Mouse (Mus musculus) kidney, postnatal 0 days (tissue): ENCODE results near the gene Pitpnm2. TPM values are rescaled to one million over a fixed set of nuclear protein-coding genes. Genes with fewer than 3 reads are reported as not detected.

Experiments
- ATAC-seq: fragments of 200-750 bp; cut with Nextera tagmentation; replicated peaks from 2 replicates; pipeline ENCODE4 v1.8.0; 2017; ENCODE audit warnings: low read depth, moderate number of reproducible peaks, moderate TSS enrichment, moderate library complexity; ENCODE audit not compliant: low FRiP score
- DNase-seq: peaks from one replicate; pipeline ENCODE4 v3.0.0-alpha.2; 2016; ENCODE audit warnings: low spot score
- H3K27ac ChIP-seq: fragments of 300-500 bp; sonication (generic); 2 replicates; pipeline ENCODE4 v1.5.1; 2014; ENCODE audit warnings: mild to moderate bottlenecking
- H3K27me3 ChIP-seq: fragments of 300-500 bp; sonication (generic); 2 replicates; pipeline ENCODE4 v1.6.1; 2014; ENCODE audit warnings: low read length, mixed read lengths; ENCODE audit not compliant: insufficient read depth
- H3K36me3 ChIP-seq: fragments of 300-500 bp; sonication (generic); 2 replicates; pipeline ENCODE4 v1.6.1; 2014; ENCODE audit warnings: low read length, mixed read lengths; ENCODE audit not compliant: insufficient read depth
- H3K4me1 ChIP-seq: fragments of 300-500 bp; sonication (generic); replicated peaks from 2 replicates; pipeline ENCODE4 v1.6.1; 2014; ENCODE audit warnings: antibody characterized with exemption, low read length, mixed read lengths; ENCODE audit not compliant: insufficient read depth
- H3K4me2 ChIP-seq: fragments of 300-500 bp; sonication (generic); 2 replicates; pipeline ENCODE4 v1.6.1; 2014; ENCODE audit warnings: mild to moderate bottlenecking, low read length, moderate library complexity, mixed read lengths
- H3K4me3 ChIP-seq: fragments of 300-500 bp; sonication (generic); replicated peaks from 2 replicates; pipeline ENCODE4 v1.5.1; 2014; ENCODE audit warnings: low read depth, low read length
- H3K9ac ChIP-seq: fragments of 300-500 bp; sonication (generic); 2 replicates; pipeline ENCODE4 v1.6.1; 2014; ENCODE audit warnings: low read depth, low read length
- H3K9me3 ChIP-seq: fragments of 300-500 bp; sonication (generic); replicated peaks from 2 replicates; pipeline ENCODE4 v1.6.1; 2016; ENCODE audit warnings: low read length, inconsistent platforms, mixed read lengths
- CTCF ChIP-seq: IDR thresholded peaks from 2 replicates; pipeline ENCODE4 v1.5.1; 2016; ENCODE audit warnings: antibody characterized with exemption, low read depth, mild to moderate bottlenecking, moderate library complexity
- WGBS: fragments of 180-500 bp; shearing (Covaris S2); extraction: QIAGEN DNeasy Blood & Tissue Kit; methylation state at CpG from one replicate; pipeline ENCODE4 v1.1.7; 2014; 5-methylcytosine and 5-hydroxymethylcytosine counted together
- polyA plus RNA-seq: library from polyadenylated mRNA; unstranded; fragments of >200 nt; fragmentation: Nextera tagmentation; extraction: Ambion mirVana; gene quantifications from 2 replicates; pipeline ENCODE4 v1.2.1, GENCODE M21; 2015

Gene Pitpnm2
- polyA plus RNA-seq, 1 experiment from 2014 or later: 3.1 TPM

GRCm38 (mm10) chr5:124152734-124153133, 96.8 kb downstream of the Pitpnm2 start:
- H3K27ac ChIP-seq: no peak overlapping the region
- ATAC-seq: no peak
- TF ChIP-seq CTCF: no peak
- H3K9ac ChIP-seq: no peak overlapping the region
- H3K27me3 ChIP-seq: no peaks in the 10 kb centered on the region
- H3K9me3 ChIP-seq: no peaks in the 10 kb centered on the region
- H3K36me3 ChIP-seq: no peaks in the 10 kb centered on the region
- no peak for DNase-seq
- no peak overlapping the region for H3K4me2 ChIP-seq
- WGBS: 91% methylated on average over 4 of the region's 4 CpGs
- H3K4me1 ChIP-seq: no peaks in the 10 kb centered on the region
- no peak overlapping the region for H3K4me3 ChIP-seq

- H3K4me2 ChIP-seq: no peak overlapping the region
- no peak overlapping the region for H3K9ac ChIP-seq
- 88% methylated on average over 7 of the region's 7 CpGs for WGBS
- H3K9me3 ChIP-seq: no peaks in the 10 kb centered on the region
- no peak overlapping the region for H3K4me3 ChIP-seq
- no peak for DNase-seq
- no peaks in the 10 kb centered on the region for H3K36me3 ChIP-seq
- no peaks in the 10 kb centered on the region for H3K27me3 ChIP-seq
- no peak overlapping the region for H3K27ac ChIP-seq
- no peak for TF ChIP-seq CTCF
- ATAC-seq: no peak
- H3K4me1 ChIP-seq: no peaks in the 10 kb centered on the region
Measured at GRCm38 (mm10) chr5:124150895-124151294, 98.7 kb downstream of the Pitpnm2 start.

GRCm38 (mm10) chr5:124149028-124149427, 100.5 kb downstream of the Pitpnm2 start:
- Histone ChIP-seq H3K9me3 (no peaks in the 10 kb centered on the region), H3K36me3 (no peaks in the 10 kb centered on the region), H3K4me3 (no peak overlapping the region), H3K27ac (no peak overlapping the region), H3K4me1 (no peaks in the 10 kb centered on the region), H3K4me2 (no peak overlapping the region), H3K27me3 (no peaks in the 10 kb centered on the region), H3K9ac (no peak overlapping the region)
- DNase-seq (no peak), ATAC-seq (no peak)
- TF ChIP-seq CTCF: no peak
- WGBS: 43% methylated on average over 5 of the region's 5 CpGs

- Histone ChIP-seq H3K4me1 (no peaks in the 10 kb centered on the region), H3K36me3 (peaks cover 6% of the 10 kb centered on the region; the same call in 1 of the 2 replicates), H3K9me3 (no peaks in the 10 kb centered on the region), H3K9ac (no peak overlapping the region), H3K4me3 (no peak overlapping the region), H3K4me2 (no peak overlapping the region), H3K27ac (no peak overlapping the region), H3K27me3 (no peaks in the 10 kb centered on the region)
- TF ChIP-seq CTCF: no peak
- DNase-seq (no peak), ATAC-seq (no peak)
- 64% methylated on average over 7 of the region's 7 CpGs for WGBS
Measured at GRCm38 (mm10) chr5:124138066-124138465, 111.5 kb downstream of the Pitpnm2 start.

- no peaks in the 10 kb centered on the region for H3K9me3 ChIP-seq
- H3K36me3 ChIP-seq: peaks cover 10% of the 10 kb centered on the region; the same call in 1 of the 2 replicates
- no peak overlapping the region for H3K4me2 ChIP-seq
- H3K9ac ChIP-seq: no peak overlapping the region
- WGBS: 85% methylated on average over 5 of the region's 5 CpGs
- no peaks in the 10 kb centered on the region for H3K27me3 ChIP-seq
- TF ChIP-seq CTCF: no peak
- no peaks in the 10 kb centered on the region for H3K4me1 ChIP-seq
- ATAC-seq (no peak), DNase-seq (no peak)
- no peak overlapping the region for H3K27ac ChIP-seq
- H3K4me3 ChIP-seq: no peak overlapping the region
Measured at GRCm38 (mm10) chr5:124134261-124134660, 115.3 kb downstream of the Pitpnm2 start.

- DNase-seq (no peak), ATAC-seq (no peak)
- H3K27ac ChIP-seq: no peak overlapping the region
- H3K9me3 ChIP-seq: no peaks in the 10 kb centered on the region
- no peaks in the 10 kb centered on the region for H3K4me1 ChIP-seq
- no peaks in the 10 kb centered on the region for H3K27me3 ChIP-seq
- H3K9ac ChIP-seq: no peak overlapping the region
- TF ChIP-seq CTCF: no peak
- H3K36me3 ChIP-seq: 0 out of 2 replicates have a peak, but pooled peaks cover 25% of the 10 kb centered on the region
- WGBS: 90% methylated on average over 11 of the region's 11 CpGs
- no peak overlapping the region for H3K4me3 ChIP-seq
- H3K4me2 ChIP-seq: no peak overlapping the region
Measured at GRCm38 (mm10) chr5:124125093-124125492, 124.5 kb downstream of the Pitpnm2 start.

GRCm38 (mm10) chr5:124122357-124122756, 127.2 kb downstream of the Pitpnm2 start:
- no peak overlapping the region for H3K4me2 ChIP-seq
- no peaks in the 10 kb centered on the region for H3K4me1 ChIP-seq
- H3K4me3 ChIP-seq: no peak overlapping the region
- TF ChIP-seq CTCF: no peak
- H3K9me3 ChIP-seq: no peaks in the 10 kb centered on the region
- DNase-seq (no peak), ATAC-seq (no peak)
- no peak overlapping the region for H3K9ac ChIP-seq
- no peaks in the 10 kb centered on the region for H3K27me3 ChIP-seq
- H3K36me3 ChIP-seq: 0 out of 2 replicates have a peak, but pooled peaks cover 21% of the 10 kb centered on the region
- WGBS: 92% methylated on average over 18 of the region's 18 CpGs
- no peak overlapping the region for H3K27ac ChIP-seq
